Mouse (Mus musculus) bone marrow, adult 2 months (tissue): ENCODE measurements around the gene Cyp4f17.

Source experiments
- CTCF ChIP-seq: fragments of 200-500 bp; IDR thresholded peaks from 2 replicates; pipeline ENCODE4 v1.5.1; 2011; ENCODE audit warnings: low read length, control low read depth; ENCODE audit not compliant: control insufficient read depth, insufficient read depth
- POLR2A ChIP-seq: fragments of 200-500 bp; IDR thresholded peaks from 2 replicates; pipeline ENCODE4 v1.6.1; 2011; ENCODE audit warnings: low read depth, mild to moderate bottlenecking, control low read depth, low read length, borderline replicate concordance; ENCODE audit not compliant: control insufficient read depth

DNA sequence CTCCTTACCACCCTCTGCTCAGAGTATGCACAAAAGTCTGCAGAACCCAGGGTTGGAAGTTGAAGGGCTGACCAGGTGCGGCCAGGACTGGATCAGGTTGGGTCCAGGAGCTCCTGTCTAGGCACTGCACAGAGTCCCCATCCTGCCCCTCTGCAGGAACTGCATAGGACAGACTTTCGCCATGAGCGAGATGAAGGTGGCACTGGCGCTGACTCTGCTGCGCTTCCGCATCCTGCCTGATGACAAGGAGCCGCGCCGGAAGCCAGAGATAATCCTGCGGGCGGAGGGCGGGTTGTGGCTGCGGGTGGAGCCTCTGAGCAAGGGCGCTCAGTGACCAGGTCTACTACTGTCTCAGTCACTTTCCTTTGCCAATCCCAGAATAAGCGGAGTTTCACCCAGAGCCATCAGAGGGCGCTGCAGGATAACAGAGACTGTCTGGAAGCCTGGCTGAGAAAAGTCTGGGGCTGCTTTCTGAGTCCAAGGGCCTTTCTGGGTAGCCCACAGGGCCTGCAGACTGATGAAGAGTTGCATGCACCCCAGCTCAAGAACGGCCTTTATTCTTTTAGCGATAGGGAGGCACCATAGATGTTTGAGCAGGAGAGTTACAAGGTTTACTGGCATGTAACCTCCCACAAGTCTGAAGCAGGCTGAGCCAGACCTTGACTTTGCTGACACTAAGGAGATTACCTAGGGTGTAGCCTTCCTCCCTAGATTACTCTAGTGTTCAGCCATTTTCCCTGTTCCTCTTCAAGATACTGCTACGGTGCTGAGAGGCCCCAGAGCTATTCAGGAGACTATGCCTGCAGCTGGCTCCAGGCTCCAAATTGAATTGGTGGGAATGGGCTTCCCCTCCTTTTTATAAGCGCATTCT, 45.3 kb downstream of the Cyp4f17 start:
- TF ChIP-seq CTCF (peak; percentile 52; the same call in 1 of the 2 replicates), POLR2A (no peak)
